Mouse (Mus musculus) left cerebral cortex, adult 8-10 months (tissue): ENCODE data around the gene Shbg. TPM values are rescaled to one million over a fixed set of nuclear protein-coding genes. Genes with fewer than 3 reads are reported as not detected.

ENCODE experiments used
- DNase-seq, 2 experiments: peaks; one replicate each; pipeline ENCODE4 v3.0.0; 2022; ENCODE audit warnings: low spot score in 2 of 2
- total RNA-seq, 4 experiments: library from RNA; stranded (reverse); gene quantifications; 2 replicates each; pipeline ENCODE4 v1.2.4; 2022

The Shbg gene
- 1 to 10 TPM in 1 of 4 experiments, not detected in 3; 1.0 TPM for total RNA-seq

DNA sequence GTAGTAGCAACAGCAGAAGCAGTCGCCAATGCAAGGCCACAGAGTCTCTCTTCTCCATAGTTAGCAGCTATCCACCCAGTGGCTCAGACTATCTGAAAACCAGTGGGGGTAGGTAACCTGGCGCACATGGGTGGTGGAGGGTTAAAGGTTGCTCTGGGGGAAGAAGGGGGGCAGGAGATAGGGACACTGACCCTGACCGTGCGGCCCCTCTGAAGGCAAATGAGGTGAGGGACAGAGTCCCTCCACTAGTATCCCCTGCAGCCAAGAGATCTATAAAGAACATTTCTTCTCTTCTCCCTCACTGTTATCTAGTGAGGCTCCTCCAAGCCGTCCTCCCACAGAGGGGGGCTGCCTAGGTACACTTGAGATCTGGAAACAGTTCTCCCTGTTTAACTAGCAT lies at the start of gene Shbg:
Gene Shbg (minus strand): TSS at position 101 of the 400 bp plus-strand sequence.
- no peak for DNase-seq

DNA sequence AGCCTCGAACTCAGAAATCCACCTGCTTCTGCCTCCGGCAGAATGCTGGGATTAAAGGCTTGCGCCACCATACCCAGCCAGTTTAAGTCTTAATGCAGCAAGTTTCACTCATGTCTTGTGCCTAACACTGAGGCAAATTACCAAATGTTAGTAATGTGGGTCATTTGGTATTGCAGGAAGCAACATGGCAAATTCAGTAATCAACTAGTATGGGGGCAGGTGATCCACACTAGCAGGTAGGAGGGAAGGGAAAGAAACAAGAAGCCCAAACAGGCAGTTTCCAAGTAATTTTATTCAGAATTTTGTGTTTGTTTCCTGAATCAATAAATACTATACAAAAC lies 48.9 kb upstream of the Shbg start:
- DNase-seq, result no peak

GRCm38 (mm10) chr11:69665961-69666664 lies 48.4 kb upstream of the Shbg start, which contains the start of gene Cd68:
Cd68 (minus strand) TSS chr11:69666153.
- DNase-seq, result peak; percentile 34 to 70

- DNase-seq, result no peak
Observed at GRCm38 (mm10) chr11:69665457-69665960, 47.8 kb upstream of the Shbg start.

DNA sequence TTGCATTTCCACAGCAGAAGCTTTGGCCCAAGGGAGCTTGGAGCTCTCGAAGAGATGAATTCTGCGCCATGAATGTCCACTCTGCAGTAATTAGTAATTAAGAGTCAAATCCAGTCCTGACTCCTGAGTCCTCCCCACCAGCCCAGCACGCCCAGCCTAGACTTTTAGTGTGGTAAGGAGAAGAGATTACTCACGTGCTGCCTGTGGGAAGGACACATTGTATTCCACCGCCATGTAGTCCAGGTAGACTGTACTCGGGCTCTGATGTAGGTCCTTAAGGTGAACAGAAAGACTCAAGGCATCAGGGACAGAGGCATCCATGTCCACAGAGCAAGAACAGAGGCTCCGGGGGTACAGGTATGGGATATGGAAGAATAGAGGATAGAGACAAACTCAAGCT lies 47.1 kb upstream of the Shbg start:
- DNase-seq, result no peak

DNA sequence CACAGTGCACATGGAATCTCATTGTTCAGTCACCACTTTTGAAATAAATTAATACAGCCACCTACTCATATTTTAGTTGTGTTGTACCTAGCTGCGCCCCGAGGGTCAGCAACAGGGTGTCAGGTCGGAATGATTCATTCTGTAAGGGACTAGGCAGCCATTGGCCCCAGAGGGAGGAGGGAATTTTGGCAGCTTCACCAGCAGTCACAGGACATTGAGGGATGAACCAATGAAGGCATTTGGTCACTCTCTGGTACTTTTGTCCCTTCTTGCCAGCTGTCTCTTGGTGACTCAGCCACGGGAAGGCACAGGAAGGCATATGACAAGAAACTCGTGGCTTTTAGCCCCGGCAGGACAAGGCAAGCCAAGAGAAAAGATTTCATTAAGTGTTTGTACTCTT lies 46.1 kb upstream of the Shbg start:
- DNase-seq, result no peak

DNA sequence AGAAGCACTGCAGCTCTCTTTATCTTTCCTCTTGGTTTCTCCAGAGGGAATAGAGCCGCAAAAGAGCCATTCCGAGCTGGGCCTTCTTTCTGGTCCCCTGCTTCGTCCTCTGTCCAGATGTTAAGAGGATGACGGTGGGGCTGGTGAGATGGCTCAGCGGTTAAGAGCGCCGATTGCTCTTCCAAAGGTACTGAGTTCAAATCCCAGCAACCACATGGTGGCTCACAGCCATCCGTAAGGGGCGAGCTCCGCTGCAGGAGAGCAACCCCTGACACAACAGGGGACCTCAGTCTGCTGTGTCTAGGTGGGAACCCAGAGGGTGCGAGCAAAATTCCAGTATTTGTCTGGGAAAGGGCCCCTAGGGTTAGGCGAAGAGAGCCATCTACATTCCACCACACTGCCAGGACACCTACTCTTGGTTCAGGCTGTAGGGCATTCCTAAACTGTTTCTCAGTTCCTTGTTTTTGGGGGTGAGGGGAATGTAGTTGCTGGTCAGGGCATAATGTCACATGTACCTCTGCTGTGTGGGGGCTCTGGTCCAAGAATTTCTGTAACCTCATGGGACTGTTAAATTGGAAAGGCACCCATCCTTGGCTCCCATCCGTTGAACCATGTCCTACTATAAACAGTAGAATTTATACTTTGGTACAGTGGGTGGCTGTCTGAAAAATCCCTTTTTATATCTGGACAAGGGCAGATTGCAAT lies 45.4 kb upstream of the Shbg start:
- DNase-seq, result no peak

DNA sequence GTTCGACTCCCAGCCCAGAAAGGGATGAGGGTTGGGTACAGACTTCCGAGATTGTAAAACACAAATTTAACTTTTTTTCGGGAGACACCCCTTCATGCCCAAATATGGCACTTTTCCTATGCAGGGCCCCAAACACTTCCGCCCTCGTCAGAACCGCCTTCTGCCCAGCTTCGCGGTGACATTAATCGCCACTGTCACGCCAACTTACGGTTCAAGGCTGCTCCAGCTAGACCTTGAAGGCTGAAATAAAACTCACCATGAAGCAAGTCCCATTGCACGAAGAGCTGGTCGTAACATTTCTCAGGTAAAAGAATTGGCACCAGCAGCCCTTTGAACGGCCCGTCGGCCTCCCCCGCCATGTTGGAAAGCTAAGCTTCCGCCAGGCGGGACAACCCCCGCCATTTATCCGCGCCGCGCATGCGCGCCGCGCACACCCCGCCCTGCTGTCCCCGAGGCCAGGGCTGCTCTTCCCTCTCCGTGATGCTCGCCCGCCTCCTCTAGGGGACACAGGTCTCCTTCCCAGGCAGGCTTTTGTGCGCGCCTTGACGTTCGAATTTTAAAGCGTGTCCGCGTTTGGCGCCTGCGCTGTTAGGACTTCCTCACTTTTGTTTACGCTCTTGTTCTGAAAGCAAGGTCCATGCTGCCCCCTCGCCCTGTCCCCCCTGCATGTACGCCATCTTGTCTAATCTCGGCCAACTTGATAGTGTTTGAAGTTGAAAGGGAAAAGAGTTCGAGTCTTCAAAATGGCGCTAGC lies 44.7 kb upstream of the Shbg start, which contains the start of gene Mpdu1:
Gene Mpdu1 (minus strand): TSS at position 430 of the 754 bp plus-strand sequence.
- DNase-seq, result peak; percentile 84 to 96

- DNase-seq, result no peak
Observed at GRCm38 (mm10) chr11:69661221-69661881, 43.6 kb upstream of the Shbg start.

DNA sequence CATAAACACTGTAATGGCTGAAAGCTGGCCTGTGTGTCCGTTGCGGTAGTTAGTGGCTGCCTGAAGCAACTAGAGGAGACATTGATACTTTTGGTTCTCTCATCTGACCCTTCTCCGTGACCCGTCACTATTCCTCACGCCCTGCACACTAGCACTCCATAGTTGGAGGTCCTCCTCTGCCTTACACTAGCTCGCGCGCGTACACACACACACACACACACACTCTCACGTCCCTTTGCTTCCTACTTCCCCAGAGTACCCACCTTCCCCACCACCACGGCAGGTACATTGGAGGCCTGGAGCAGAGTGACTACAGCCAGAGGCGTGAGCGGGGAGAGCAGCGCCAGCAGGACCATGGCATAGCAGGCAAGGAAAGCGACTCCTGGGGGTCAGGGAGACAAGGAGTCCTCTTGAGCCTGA lies 39.8 kb upstream of the Shbg start:
- no peak for DNase-seq

GRCm38 (mm10) chr11:69656617-69657461 lies 39.1 kb upstream of the Shbg start:
- DNase-seq, result no peak

GRCm38 (mm10) chr11:69656065-69656455 lies 38.4 kb upstream of the Shbg start:
- DNase-seq, result no peak

DNA sequence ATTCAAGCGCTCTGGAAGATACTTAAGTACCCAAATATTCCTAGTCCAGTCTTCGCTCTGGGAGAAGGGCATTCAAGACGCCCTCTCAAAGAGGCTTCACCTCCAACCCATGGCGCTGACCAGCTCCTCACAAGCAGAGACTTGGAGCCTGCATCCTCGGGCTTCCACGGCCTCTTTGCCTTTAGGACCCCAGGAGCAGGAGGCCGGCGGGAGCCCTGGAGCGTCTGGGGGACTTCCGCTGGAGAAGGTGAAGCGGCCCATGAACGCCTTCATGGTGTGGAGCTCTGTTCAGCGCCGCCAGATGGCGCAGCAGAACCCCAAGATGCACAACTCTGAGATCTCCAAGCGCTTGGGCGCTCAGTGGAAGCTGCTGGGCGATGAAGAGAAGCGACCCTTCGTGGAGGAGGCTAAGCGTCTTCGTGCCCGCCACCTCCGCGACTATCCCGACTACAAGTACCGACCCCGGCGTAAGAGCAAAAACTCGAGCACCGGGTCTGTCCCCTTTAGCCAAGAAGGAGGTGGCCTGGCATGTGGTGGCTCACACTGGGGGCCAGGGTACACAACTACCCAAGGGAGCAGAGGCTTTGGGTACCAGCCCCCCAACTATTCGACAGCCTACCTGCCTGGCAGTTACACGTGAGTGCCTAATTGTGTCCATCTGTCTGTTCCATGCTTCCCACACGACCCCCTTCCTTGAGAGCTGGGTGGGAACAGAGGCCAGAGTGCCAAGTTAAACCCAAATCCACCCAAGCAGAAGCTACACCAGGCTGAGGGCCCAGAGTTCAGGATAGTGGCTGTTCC lies 37.8 kb upstream of the Shbg start, which contains the start of gene Sox15:
Gene Sox15 (plus strand): TSS at position 51 of the 801 bp plus-strand sequence.
- DNase-seq, result peak in 1 of 2 experiments; percentile 62

DNA sequence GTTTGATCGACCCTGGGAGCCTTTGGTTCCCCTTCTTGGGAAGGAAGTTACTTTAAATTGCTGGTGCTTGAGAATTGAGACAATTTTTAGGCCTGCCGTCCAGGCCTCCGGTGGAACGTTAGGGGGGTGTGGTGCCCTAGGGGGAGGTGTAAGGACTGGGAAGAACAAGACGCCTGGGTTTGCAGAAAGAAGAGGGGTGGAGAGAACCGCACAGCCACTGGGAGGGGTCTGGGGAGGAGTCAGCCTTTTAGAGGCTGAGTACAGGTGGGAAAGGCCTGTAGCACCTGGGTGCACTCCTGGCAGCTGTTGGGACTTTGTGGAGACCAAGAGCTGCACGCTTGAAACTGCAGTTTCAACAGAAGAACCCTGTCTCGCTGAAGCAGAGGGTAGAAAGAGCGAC lies 37.1 kb upstream of the Shbg start:
- DNase-seq, result no peak

DNA sequence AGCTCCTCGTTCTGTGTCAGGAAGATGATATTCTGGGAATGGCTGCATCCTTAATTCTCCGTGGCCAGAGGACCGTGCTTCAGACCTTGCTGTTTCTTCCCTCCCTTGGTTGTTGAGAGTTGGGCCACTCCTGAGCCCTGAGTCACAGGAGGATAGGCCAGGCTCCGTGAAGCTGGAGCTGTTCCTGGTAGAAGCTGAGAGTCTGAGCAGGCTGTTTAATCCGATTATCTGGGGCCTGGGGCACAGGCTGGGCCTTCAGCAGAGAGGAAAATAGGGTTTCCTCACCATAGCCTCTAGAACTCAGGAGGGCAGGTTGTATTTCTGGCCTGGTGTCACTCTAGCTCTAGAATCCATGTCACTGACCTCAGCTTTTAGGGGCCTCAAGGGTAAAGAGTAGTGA lies 35.7 kb upstream of the Shbg start:
- no peak for DNase-seq

DNA sequence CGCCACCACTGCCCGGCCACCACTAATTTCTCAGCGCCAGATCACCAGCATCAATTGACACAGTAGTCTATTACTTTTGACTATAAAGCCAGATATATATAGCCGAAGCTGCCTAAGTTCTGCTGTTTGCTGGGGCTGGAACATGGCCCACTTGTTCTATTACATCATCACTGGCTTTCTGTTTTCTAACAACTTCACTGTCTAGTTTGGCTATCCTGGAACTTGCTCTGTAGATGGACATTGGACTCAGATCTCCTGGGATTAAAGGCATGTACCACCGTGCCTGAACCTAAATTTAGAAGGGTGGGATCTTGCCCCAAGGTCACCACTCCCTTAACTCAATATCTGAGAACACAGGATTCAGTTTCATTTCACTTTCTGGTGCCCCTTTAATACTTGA lies 28.2 kb upstream of the Shbg start:
- DNase-seq, result no peak

- DNase-seq, result no peak
Observed at GRCm38 (mm10) chr11:69635471-69635870, 17.8 kb upstream of the Shbg start.

DNA sequence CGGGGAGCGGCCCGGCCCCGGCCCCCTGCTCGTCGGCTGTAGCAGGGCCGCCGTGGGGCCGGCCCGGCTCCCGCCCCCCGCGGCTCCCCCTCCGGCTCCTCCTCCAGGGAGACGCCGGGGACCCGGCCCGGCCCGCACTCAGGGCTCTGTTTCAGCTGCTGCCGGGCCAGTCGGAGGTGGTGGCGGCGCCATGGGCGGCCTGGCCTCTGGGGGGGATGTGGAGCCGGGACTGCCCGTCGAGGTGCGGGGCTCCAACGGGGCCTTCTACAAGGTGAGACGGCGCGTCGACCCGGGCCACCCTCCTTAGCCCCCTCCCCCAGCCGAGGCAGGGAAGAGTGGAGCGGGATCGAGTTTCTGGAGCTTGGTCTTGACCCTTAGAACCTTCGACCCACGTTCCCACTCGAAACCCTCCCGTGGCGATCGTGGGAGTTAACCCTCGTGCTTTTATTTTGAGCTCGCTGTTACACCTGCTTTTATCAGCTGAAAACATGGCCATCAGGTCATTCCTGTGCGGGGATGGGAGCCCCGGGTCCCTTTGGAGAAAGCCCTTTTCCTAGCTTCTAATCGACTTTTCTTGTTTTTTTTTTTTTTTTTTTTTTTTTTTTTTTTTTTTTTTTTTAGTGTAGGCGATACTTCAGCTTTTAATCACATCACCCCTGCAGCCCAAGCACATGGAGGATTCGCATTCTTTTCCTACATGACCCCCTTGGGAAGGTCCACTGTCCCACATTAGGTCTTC lies 15.6 kb upstream of the Shbg start:
- DNase-seq, result peak in 1 of 2 experiments; percentile 48
